Mouse (Mus musculus) liver (tissue): Measurements from ENCODE around the gene Borcs8.
A peak's percentile ranks its signal among the peaks of the same experiment; 100 is the strongest.

Source experiments
- DNase-seq: peaks from one replicate; pipeline ENCODE4 v3.0.0-alpha.2; 2020; ENCODE audit warnings: mixed read lengths

Borcs8 gene

DNA sequence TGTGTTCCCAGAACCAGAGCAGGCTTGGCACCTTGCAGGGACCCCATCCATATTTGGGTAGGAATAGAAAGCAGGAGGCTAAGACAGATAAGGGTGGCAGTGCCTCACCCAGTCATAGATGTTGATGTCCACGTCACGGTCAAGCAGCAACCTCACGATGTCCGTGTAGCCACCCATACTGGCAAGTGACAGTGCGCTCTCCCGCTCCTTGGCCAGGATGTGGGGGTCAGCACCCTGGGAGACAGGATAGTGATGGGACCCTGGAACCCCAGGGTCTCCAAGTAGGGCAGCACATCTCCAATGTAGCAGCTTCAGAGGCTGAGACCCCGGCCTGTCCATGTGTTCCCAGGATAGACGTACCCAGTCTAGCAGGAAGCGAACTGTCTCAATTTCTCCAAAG lies 4.4 kb upstream of the Borcs8 start:
- DNase-seq = no peak

DNA sequence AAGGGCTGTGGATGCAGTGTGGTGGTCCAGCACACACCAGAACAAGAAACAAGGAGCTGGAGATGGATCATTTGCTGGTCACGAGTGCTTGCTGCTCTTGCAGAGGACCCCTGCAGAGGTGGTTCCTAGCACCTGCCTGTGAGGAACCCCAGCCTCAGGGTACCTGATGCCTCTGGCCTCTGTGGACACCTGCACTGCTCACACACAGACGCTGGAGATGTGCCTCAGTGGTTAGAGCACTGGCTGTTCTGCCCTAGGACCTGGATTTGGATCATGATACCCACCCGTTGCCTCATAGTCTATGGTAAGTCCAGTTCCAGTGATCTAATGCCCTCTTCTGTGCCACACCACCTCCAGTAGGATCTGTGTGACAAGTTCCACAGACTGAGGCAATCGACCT lies 2.7 kb upstream of the Borcs8 start:
- no peak for DNase-seq

DNA sequence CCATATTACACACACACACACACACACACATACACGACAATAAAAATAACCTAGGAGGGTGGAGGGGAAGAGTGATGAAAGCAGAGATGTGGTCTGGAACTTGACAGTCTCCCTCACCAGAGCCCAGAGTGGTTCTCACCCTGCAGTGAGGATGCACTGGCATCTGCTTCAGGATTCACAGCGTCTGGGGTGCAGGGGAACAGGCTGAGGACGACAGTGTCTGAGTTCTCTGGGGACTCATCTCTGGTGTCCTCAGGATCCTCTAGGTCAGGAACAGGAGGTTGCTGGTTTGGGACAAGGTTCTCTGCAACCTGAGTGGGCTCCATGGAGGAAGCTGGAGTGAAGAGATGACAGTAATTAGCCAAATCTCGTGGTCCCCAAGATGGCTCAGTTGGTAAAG lies 1.4 kb upstream of the Borcs8 start:
- no peak for DNase-seq

DNA sequence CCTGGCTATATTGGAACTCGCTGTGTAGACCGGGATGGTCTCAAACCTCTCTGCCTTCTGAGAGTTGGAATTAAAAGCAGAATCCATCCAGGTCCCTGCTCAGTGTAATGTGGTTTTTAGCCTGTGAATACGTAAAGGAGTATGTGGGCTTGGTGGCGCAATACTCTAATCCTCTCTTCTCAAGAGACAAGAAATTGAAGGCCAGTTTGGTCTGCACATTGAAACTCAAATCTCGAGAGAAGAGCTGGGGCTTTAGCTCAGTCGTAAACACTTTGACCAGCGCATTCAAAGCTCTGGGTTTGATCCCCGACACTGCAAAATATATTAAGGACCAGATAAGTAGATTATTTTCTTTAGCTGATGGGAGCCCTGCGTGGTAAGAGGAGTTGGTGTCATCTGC lies 682 bp downstream of the Borcs8 start:
- DNase-seq = no peak

DNA sequence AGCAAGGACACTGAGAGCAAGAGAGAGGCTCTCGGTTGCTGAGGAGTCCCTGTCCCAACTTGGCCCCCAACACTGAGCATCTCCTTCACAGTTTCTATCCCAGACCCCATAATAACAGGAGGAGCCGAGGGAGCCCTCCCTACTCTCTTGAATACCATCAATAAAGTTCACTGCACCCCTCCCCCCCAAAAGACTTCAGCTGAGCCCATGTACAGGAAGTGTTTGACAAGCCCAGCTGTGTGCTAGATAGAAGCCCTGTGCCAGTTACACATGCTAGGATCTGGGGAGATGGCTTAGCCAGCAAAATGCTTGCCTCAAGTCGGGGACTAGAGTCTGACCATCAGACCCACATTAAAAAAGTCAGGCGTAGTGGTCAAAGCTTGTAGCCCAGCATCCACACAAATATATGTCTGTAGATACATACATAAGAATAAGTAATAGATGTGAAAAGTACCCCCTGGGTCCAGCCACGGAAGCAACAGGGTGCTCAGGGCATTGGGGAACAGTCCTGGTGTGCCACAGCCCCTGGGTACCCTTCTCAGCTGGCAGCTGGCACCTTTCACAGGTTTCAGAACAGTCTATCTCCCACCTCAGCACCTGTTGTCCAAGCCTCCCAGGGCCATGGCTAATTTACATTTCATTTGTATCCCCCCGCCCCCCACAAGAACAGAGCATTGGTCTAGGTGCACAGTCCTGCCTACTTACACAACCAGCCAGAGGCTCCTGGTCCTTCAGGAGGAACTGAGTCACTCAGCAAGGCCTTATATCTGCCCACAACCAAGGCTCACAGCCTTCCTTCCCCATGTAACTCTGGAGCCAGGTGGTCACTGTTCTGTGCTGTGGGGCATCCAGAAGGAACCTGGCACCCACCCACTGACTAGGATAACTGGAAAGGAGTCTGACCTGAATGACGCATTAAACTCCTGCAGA lies 8.6 kb downstream of the Borcs8 start:
- no peak for DNase-seq

DNA sequence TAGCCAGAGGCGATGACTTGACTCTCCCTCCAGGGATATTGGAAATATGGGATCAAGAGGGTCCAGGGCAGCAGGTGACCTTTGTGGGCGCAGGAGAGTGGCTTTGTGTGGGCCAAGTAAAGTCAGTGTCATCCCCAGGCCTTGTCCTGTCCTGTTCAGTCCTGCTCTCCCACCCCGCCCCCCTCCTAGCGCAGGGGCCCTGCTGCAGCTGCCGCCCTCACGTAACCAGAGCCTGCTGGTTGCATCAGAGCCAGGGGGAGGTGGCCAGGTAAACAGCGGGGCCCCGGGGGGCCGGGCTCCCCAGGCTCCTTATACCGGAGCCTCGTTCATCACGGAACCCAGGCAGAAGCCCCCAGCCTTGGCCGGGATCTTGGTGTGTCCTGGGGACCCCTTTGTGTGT lies 10.9 kb downstream of the Borcs8 start:
- DNase-seq = peak; percentile 53

DNA sequence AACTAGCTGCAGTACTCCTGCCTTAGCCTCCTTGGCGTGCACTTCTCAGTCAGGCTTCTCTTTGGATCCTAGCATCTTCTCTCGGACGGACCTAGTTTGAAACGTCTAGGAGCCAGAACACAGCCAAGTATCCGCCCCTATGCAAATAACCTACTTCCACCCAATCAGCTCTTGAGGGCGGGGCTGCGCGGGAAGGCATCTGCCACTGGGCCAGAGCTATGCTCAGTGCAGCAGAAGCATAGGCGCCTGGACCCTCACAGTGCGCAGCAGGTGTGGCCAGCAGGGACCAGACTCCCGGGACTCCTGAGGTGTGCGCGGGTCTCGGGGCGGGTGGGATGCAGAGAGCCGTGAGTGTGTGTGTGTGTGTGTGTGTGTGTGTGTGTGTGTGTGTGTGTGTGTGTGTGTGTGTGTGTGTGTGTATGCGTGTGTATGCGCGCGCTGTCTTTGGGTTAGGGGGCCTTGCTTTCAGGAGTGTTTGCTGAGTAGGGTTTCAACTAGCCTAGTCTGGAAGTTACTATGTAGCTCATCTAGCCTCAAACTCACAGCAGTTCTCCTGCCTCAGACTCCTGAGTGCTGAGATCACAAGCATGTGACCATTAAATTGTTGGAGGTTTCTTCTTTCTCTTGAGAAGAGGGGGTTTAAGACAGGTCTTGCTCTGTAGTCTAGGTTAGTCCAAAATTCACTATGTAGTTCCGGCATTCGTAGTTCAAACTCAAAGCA lies 13.4 kb downstream of the Borcs8 start:
- DNase-seq = peak; percentile 89

DNA sequence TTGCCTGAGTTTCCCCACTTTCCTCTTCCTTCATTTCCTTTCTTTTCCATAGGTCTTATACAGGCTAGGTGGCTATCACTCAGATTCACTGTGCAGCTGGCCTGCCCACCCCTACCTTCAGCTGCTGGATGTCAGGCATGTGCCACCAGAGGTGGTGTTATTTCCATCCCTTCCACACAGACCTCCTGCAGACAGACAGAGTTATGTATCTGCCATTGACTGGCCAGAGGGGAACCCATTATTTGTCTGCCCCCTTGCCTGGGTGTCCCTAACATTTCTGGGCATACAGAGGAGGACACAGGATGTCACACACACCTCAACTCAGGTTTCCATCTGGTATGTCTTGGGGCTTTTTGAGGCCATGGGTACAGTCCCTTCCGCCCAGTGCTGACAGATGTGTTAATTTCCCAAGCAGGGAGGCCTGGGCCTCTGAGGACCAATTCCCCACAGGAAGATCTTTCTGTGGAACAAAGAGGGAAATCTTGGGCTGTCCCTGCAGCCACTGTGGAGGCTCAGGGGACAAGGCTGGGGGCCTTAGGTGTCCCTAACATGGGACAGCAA lies 18.0 kb downstream of the Borcs8 start:
- no peak for DNase-seq

DNA sequence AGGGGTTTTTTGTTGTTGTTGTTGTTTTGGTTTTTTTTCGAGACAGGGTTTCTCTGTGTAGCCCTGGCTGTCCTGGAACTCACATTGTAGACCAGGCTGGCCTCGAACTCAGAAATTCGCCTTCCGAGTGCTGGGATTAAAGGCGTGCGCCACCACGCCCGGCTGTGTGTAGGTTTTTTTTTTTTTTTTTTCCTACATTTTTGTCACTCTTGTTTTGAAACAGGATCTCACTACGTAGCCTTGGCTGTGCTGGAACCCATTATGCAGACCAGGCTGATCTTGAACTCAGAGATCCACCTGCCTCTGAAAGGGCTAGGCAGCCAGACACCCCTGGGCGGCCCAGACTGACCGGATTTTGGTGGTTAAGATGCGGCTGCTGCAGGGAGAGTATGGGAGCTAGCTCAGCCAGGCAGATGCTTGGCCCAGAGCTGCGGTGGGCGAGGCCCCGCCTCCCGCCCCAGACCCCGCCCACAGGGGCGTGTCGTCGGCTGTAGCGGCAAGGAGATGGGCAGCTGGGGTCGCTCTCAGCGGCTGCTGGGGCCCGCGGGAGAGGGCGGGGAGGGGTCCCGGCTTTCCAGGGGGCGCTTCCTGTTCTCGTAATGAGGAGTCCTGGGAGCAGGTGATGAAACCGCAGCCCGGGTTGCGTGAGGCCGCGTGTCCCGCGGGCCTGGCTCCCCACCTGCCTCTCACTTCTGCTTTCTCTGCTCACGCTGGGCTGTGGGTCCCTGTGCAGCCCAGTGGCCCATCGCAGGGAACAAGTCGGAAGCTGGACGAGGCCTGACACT lies 19.0 kb downstream of the Borcs8 start:
- DNase-seq = peak; percentile 87

DNA sequence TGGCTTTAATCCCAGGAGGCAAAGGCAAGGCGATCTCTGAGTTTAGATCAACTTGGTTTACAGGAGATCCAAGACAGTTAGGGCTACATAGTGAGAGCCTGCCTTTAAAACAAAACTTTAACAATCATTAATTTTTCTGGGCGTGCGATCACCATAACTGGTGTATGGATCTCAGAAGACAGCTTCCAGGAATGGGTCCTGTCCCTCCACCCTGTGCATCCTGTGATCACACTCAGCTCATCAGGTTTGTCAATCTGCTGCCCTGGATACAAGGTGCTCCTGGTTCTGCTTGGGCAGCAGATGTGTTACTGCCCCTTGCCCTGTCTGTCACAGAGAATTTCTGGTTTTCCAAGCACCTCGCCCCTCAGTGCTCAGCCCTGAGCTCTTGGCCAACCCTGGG lies 19.9 kb downstream of the Borcs8 start:
- no peak for DNase-seq

DNA sequence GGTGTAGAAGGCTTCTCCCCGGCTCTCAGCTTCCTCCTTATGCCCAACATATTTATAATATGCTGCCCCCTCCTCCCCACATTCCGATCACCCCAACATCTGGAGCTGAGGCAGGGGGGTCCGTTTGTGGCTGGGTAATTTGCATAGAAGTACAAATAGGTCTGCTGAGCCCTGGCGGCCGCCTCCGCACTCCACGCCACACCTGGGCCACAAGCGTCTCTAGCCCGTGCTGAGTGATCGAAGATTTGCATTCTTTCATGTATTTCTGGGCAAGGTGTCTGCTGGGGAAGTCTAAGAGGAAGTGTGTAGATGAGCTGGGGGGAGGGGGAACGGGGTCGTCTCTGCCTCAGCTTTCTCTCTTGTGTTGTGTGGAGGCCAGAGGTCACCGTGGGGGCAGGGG lies 20.7 kb downstream of the Borcs8 start:
- DNase-seq = no peak

DNA sequence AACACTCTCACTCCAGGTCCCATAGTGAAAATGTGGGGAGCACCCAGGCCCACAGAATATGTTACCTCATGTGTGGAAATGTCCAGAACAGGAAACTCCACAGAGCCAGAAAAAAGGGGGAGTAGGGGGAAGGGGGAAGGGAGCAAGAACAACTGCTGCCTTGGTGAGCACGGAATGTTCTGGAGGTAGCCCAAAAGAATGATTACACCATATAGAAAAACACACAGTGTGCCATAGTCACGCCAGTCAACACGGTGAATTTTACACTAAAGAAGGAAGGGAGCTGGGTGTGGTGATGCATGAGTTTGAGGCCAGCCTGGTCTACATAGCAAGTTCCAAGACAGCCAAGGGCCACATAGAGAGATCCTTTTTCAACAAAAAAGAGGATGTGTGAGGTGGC lies 24.0 kb downstream of the Borcs8 start:
- no peak for DNase-seq

DNA sequence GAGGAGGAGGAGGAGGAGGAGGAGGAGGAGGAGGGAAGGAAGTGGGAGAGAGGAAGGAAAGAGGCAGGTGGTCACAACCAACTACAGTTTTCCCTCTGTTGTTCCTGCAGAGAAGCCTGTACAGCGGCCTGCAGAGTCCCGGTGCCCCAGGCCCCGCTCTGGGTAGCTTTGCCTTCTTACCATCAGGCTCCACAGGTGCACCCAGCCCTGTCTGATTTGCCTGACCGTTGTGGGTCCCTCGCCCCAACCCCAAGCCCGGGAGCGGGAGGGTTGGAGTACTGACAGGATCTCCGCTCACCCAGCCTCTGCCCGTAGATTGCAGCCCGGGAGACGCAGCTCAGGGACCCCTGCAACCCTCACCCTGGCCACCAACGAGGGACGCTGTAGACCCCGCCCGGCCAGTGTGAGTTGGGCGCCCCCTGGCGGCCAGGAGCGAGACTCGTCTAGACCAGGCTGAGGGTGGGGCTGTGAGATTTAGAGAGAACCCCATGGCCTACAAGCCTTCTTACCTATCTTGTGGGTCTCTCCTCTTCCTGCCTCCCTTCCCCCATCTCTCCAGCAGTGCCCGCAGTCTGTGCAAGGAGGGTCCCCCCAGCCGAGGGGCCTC lies 27.3 kb downstream of the Borcs8 start:
- peak; percentile 77 for DNase-seq

DNA sequence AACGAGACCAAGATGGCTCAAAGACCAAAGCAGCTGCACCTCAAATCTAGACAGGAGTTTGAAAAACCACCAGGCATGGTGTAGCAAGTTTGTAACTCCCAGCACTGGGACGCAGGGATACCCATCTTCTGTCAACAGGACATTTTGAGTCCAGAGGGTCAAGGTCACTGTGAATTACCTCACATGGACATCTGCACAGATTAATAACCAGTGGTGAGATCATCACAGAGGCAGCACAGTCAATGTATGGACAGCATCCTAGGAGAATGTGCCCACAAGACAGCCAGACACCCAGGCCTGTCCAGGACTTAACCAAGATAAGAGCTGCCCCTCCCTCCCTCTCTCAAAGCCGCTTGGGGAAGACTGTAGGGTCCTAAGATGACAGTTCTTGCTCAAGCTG lies 30.8 kb downstream of the Borcs8 start:
- no peak for DNase-seq

DNA sequence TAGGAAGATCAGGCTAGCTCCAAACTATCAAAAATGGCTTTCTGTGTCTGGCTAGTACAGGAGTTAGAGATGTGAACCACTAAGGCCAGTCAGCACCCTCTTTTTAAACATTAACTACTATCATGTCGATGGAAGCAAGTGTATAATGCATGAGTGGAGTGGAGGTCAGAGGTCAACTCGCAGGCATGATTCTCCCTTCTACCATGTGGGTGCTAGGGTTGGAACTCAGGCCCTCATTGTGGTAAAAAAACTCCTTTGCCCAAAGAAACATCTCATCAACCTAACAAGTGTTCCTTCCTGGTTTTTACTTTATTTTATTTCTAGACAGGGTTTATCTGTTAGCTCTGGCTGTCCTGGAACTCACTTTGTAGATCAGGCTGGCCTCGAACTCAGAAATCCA lies 31.4 kb downstream of the Borcs8 start:
- DNase-seq = no peak

DNA sequence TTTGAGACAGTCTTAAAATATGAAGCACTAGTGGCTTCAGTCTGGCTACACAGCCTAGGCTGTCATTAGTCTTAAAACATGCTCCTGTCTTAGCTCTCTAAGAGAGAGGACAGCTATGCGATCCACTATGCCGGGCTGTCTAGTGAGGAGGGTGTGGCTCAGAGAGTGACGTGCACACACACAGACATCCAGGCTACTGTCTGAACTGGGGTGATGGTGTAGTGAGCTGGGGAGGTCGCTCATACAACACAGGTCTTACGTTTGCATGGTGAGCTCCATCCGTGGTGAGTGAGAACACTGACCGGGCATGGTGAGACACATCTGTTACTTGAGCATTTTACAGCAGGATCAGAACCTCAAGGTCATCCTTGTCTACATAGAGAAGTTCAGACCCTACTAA lies 31.9 kb downstream of the Borcs8 start:
- peak; percentile 34 for DNase-seq

DNA sequence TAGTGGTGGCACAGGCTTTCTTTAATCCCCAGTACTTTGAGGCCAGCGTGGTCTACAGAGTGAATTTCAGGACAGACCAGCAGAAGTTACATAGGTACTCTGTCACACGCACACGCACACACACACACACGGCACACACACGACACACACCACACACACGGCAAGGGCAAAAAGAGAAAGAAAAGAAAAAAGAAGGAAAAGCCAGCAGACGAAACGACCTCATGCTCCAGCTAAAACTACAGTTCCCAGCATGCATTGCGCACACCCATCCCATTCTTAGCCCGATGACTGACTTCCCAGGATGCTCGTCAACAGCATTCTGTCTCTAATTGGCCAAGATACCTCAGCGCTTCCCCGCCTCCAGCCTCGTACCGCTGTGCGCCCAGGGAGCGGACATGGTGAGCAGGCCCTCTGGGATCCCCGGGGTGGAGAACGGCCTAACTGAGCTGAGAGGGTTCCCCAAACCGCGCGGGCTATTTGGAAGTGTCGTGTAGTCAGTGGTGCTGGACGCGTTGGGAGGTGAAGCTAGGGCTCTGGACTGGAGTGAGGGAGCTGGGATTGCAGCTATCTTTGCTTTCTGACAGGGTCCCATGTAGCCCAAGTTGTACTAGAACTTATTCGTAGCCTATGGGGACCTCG lies 32.9 kb downstream of the Borcs8 start, which contains the start of gene Tmem161a:
Gene Tmem161a (plus strand): TSS at position 314 of the 639 bp plus-strand sequence.
- peak; percentile 94 for DNase-seq

DNA sequence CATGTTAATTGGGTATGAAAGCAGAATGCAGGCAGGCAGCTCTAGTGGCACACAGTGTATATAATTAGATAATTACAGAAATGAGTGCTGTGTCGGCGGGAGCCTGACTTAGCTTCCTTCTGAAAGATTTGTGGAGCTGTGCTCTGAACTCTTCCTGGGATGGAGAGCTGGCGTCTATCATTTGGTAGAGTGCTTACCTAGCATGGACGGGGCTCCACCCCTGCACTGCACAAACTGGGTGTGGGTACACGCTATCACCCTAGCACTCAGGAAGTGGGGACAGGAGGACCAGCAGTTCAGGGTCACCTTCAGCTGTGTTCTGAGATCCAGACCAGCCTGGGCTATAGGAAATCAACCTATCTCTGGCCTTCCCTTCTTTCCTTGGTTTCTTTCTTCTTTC lies 34.0 kb downstream of the Borcs8 start:
- peak; percentile 77 for DNase-seq

DNA sequence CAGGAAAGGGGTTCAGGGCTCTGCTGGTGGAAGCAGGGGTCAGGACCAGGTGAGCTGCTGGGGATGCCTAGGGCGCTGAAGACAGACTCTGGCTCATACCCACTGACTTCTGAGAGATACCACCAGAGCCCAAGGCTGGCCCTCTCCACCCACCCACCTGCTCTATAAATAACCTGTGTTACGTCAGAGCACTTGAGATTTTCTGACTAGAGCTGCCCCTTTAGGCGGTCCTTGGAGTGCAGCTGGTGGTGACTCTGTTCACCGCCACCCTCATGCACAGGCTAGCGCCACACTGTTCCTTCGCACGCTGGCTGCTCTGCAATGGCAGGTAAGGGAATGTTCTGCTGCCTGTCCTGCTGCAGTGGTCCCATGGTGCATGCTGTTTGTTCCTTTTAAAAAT lies 34.8 kb downstream of the Borcs8 start:
- no peak for DNase-seq

DNA sequence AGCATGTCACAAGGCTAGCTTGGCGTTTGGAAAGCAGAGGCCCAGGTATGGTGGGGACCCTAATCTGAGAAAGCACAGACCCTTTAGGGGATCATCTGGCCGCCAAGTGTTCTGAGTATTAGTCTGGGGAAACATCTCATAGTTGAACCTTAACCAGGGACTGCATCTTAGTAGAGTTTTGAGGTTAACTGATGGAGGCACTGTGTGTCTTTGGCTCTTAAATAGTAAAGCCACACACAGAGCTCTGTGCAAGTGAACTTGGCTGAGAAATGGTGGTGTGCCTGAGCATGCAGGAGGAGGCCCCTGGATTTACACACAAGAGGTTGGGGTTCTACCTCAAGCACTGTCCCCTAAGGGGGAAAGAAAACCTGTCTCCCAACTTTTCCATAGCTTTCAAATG lies 38.9 kb downstream of the Borcs8 start:
- DNase-seq = no peak

DNA sequence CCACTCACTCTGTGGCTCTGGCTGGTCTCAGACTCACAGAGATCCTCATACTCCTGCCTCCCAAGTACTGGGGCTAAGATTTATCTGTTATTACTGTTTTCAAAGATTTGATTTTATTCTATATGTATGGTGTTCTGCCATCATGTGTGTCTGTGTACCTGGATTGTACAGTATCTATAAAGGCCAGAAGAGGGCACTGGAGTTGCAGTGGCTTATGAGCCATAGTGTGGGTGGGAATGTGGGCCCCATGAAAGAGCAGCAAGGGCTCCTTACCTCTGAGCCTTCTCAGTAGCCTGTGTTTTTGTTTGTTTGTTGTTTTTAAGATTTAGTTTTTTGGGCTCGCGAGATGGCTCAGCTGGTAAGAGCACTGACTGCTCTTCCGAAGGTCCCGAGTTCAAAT lies 39.8 kb downstream of the Borcs8 start:
- DNase-seq = no peak
